ENCODE assay signal across 21 mouse cellular contexts in the genomic region with DNA sequence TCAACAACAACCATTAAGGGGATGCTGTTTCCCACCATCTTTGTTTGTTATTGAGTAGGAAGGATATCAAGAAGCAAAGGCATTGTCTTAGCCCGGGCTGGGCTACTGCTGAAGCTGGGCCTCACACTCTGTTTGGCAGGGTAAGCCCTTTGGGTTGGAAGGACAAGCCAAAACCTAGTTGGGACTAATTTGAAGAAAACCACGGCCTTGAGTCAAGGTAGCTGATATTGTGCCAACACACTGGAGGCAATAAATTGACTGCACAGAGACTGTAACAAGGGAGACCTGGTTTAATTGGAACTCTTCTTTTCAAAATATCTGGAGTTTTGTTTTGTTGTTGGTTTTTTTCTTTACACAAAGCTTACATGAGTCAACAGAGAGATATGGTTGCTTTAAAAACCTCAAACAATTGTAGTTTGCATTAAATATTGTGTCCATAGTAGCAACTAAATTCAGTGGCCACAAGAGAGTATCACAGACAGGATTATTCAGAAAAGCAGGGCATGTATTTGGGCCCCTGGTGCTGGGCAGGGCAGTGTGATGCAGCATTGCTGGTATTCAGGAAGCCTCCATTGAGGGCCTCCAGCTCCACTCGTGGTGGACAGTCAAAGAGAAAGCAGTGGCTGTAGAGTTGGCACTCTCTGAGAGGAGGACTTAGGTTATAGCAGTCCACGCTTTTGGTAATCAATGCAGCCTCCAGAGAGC.
"Had no signal": no experiment of that assay in that cellular context is flagged by ENCODE, and none has a peak within 500 bp of the region (broad histone marks: within the 10 kb centered on the region; RNA-seq: fewer than 3 reads in every experiment).

No protein-coding gene starts in this region.

- H3K4me3 ChIP-seq: limb, embryonic 12.5 days; limb, embryonic 15.5 days; lung, embryonic 15.5 days; neural tube, embryonic 12.5 days had no signal

- H3K4me2 ChIP-seq: limb, embryonic 12.5 days; limb, embryonic 15.5 days; liver, embryonic 11.5 days; lung, embryonic 15.5 days; midbrain, embryonic 11.5 days; neural tube, embryonic 12.5 days had no signal

- H3K27ac ChIP-seq: limb, embryonic 12.5 days; limb, embryonic 15.5 days; liver, embryonic 14.5 days; lung, embryonic 15.5 days; neural tube, embryonic 12.5 days; stomach, postnatal 0 days had no signal

- H3K4me1 ChIP-seq: neural tube, embryonic 12.5 days had no signal

- H3K9ac ChIP-seq: limb, embryonic 12.5 days; limb, embryonic 15.5 days; liver, embryonic 14.5 days; liver, postnatal 0 days; lung, embryonic 15.5 days; neural tube, embryonic 12.5 days had no signal

- ATAC-seq: liver, postnatal 0 days had no signal

- H3K9me3 ChIP-seq: limb, embryonic 15.5 days had no signal

- H3K27me3 ChIP-seq: limb, embryonic 12.5 days; limb, embryonic 15.5 days; lung, embryonic 15.5 days; neural tube, embryonic 12.5 days had no signal

- DNase-seq: kidney, adult 9 months; kidney, postnatal 14 days; kidney, postnatal 4 days; left cerebral cortex, postnatal 4 days; liver, postnatal 0 days; lung, postnatal 10 days; lung, postnatal 36 days; midbrain, embryonic 14.5 days; right cerebral cortex, adult 18-20 months; right cerebral cortex, postnatal 14 days; right cerebral cortex, postnatal 4 days; thymus, adult 2 months; thymus, postnatal 25 days had no signal

- H3K36me3 ChIP-seq: limb, embryonic 12.5 days; limb, embryonic 15.5 days; lung, embryonic 15.5 days; neural tube, embryonic 12.5 days had no signal
